Mouse (Mus musculus) ovary, postnatal 10 days (tissue): ENCODE measurements around the gene Anks1b.

Experiments
- DNase-seq: peaks from one replicate; pipeline ENCODE4 v3.0.0; 2022; ENCODE audit warnings: low spot score

Anks1b gene

GRCm38 (mm10) chr10:90953103-90953709 lies 1079.9 kb downstream of the Anks1b start:
- no peak for DNase-seq

- no peak for DNase-seq
Observed at GRCm38 (mm10) chr10:90953821-90954220, 1080.5 kb downstream of the Anks1b start.

- DNase-seq = no peak
Observed at GRCm38 (mm10) chr10:90960374-90960773, 1087.1 kb downstream of the Anks1b start.

GRCm38 (mm10) chr10:90964511-90964910 lies 1091.2 kb downstream of the Anks1b start:
- no peak for DNase-seq

GRCm38 (mm10) chr10:90965671-90966315 lies 1092.5 kb downstream of the Anks1b start:
- DNase-seq = no peak

- DNase-seq = no peak
Observed at GRCm38 (mm10) chr10:90966821-90967220, 1093.5 kb downstream of the Anks1b start.

GRCm38 (mm10) chr10:90968247-90968646 lies 1094.9 kb downstream of the Anks1b start:
- no peak for DNase-seq

GRCm38 (mm10) chr10:90969355-90970174 lies 1096.3 kb downstream of the Anks1b start:
- peak; percentile 6 for DNase-seq

GRCm38 (mm10) chr10:90970560-90970959 lies 1097.3 kb downstream of the Anks1b start:
- no peak for DNase-seq

- no peak for DNase-seq
Observed at GRCm38 (mm10) chr10:90974084-90974483, 1100.8 kb downstream of the Anks1b start.

- no peak for DNase-seq
Observed at GRCm38 (mm10) chr10:90974491-90974890, 1101.2 kb downstream of the Anks1b start.

GRCm38 (mm10) chr10:90981811-90982210 lies 1108.5 kb downstream of the Anks1b start:
- no peak for DNase-seq

- no peak for DNase-seq
Observed at GRCm38 (mm10) chr10:90983046-90983445, 1109.7 kb downstream of the Anks1b start.

GRCm38 (mm10) chr10:90990340-90990739 lies 1117.0 kb downstream of the Anks1b start:
- no peak for DNase-seq

GRCm38 (mm10) chr10:90992237-90992636 lies 1118.9 kb downstream of the Anks1b start:
- DNase-seq = no peak

- DNase-seq = no peak
Observed at GRCm38 (mm10) chr10:90993869-90994268, 1120.6 kb downstream of the Anks1b start.

GRCm38 (mm10) chr10:90999899-91000298 lies 1126.6 kb downstream of the Anks1b start:
- DNase-seq = no peak

- no peak for DNase-seq
Observed at GRCm38 (mm10) chr10:91001421-91001820, 1128.1 kb downstream of the Anks1b start.

- no peak for DNase-seq
Observed at GRCm38 (mm10) chr10:91005858-91006538, 1132.7 kb downstream of the Anks1b start.
